Mouse (Mus musculus): Measurements from ENCODE around the gene Tns2. TPM values are rescaled to one million over a fixed set of nuclear protein-coding genes. Genes with fewer than 3 reads are reported as not detected.

The Tns2 gene
- polyA plus RNA-seq, 1 experiment from 2014 or later: 8.7 TPM

- Histone ChIP-seq H3K27ac (ENCODE audit: low read depth, low read length) (no peak overlapping the region), H3K4me2 (ENCODE audit: low read length) (no peak overlapping the region), H3K4me1 (ENCODE audit: control insufficient read depth, insufficient read depth, low read depth, low read length) (no peaks in the 10 kb centered on the region), H3K4me3 (ENCODE audit: low read length) (no peak overlapping the region), H3K9ac (ENCODE audit: low read depth, low read length) (no peak overlapping the region), H3K27me3 (replicated peaks; ENCODE audit: control insufficient read depth, insufficient read depth, low read length) (no peaks in the 10 kb centered on the region), H3K36me3 (ENCODE audit: control insufficient read depth, insufficient read depth, low read length) (peaks cover 77% of the 10 kb centered on the region), H3K9me3 (ENCODE audit: control insufficient read depth, low read length) (no peaks in the 10 kb centered on the region)
- WGBS: 91% methylated on average over 12 of the region's 12 CpGs
- no peak for ATAC-seq
Observed at GRCm38 (mm10) chr15:102091063-102091679, 9.0 kb upstream of the Tns2 start.

GRCm38 (mm10) chr15:102091688-102092087 is 8.5 kb upstream of the Tns2 start:
- H3K4me3 ChIP-seq (ENCODE audit: low read length): no peak overlapping the region
- H3K27ac ChIP-seq (ENCODE audit: low read depth, low read length): no peak overlapping the region
- H3K9ac ChIP-seq (ENCODE audit: low read depth, low read length): no peak overlapping the region
- 77% methylated on average over 1 of the region's 1 CpGs for WGBS
- H3K36me3 ChIP-seq (ENCODE audit: control insufficient read depth, insufficient read depth, low read length): peaks cover 74% of the 10 kb centered on the region
- H3K27me3 ChIP-seq (replicated peaks; ENCODE audit: control insufficient read depth, insufficient read depth, low read length): no peaks in the 10 kb centered on the region
- no peaks in the 10 kb centered on the region for H3K9me3 ChIP-seq (ENCODE audit: control insufficient read depth, low read length)
- no peaks in the 10 kb centered on the region for H3K4me1 ChIP-seq (ENCODE audit: control insufficient read depth, insufficient read depth, low read depth, low read length)
- H3K4me2 ChIP-seq (ENCODE audit: low read length): no peak overlapping the region
- no peak for ATAC-seq

- Histone ChIP-seq H3K4me1 (ENCODE audit: control insufficient read depth, insufficient read depth, low read depth, low read length) (no peaks in the 10 kb centered on the region), H3K9ac (ENCODE audit: low read depth, low read length) (no peak overlapping the region), H3K9me3 (ENCODE audit: control insufficient read depth, low read length) (no peaks in the 10 kb centered on the region), H3K27ac (ENCODE audit: low read depth, low read length) (no peak overlapping the region), H3K4me2 (ENCODE audit: low read length) (no peak overlapping the region), H3K4me3 (ENCODE audit: low read length) (no peak overlapping the region), H3K36me3 (ENCODE audit: control insufficient read depth, insufficient read depth, low read length) (peaks cover 73% of the 10 kb centered on the region), H3K27me3 (replicated peaks; ENCODE audit: control insufficient read depth, insufficient read depth, low read length) (no peaks in the 10 kb centered on the region)
- WGBS: 93% methylated on average over 4 of the region's 4 CpGs
- ATAC-seq: no peak
Observed at GRCm38 (mm10) chr15:102092222-102092621, 8.0 kb upstream of the Tns2 start.

- H3K27me3 ChIP-seq (replicated peaks; ENCODE audit: control insufficient read depth, insufficient read depth, low read length): no peaks in the 10 kb centered on the region
- 73% methylated on average over 2 of the region's 2 CpGs for WGBS
- peaks cover 7% of the 10 kb centered on the region; the same call in 1 of the 2 replicates for H3K4me1 ChIP-seq (ENCODE audit: control insufficient read depth, insufficient read depth, low read depth, low read length)
- H3K9me3 ChIP-seq (ENCODE audit: control insufficient read depth, low read length): no peaks in the 10 kb centered on the region
- no peak overlapping the region for H3K9ac ChIP-seq (ENCODE audit: low read depth, low read length)
- no peak overlapping the region for H3K27ac ChIP-seq (ENCODE audit: low read depth, low read length)
- ATAC-seq: no peak
- peaks cover 66% of the 10 kb centered on the region for H3K36me3 ChIP-seq (ENCODE audit: control insufficient read depth, insufficient read depth, low read length)
- no peak overlapping the region for H3K4me3 ChIP-seq (ENCODE audit: low read length)
- H3K4me2 ChIP-seq (ENCODE audit: low read length): no peak overlapping the region
Observed at GRCm38 (mm10) chr15:102094157-102094556, 6.1 kb upstream of the Tns2 start.

- ATAC-seq: no peak
- 89% methylated on average over 16 of the region's 16 CpGs for WGBS
- peaks cover 59% of the 10 kb centered on the region for H3K36me3 ChIP-seq (ENCODE audit: control insufficient read depth, insufficient read depth, low read length)
- no peaks in the 10 kb centered on the region for H3K27me3 ChIP-seq (replicated peaks; ENCODE audit: control insufficient read depth, insufficient read depth, low read length)
- H3K9ac ChIP-seq (ENCODE audit: low read depth, low read length): no peak overlapping the region
- H3K4me3 ChIP-seq (ENCODE audit: low read length): no peak overlapping the region
- no peak overlapping the region for H3K4me2 ChIP-seq (ENCODE audit: low read length)
- no peak overlapping the region for H3K27ac ChIP-seq (ENCODE audit: low read depth, low read length)
- H3K9me3 ChIP-seq (ENCODE audit: control insufficient read depth, low read length): no peaks in the 10 kb centered on the region
- H3K4me1 ChIP-seq (ENCODE audit: control insufficient read depth, insufficient read depth, low read depth, low read length): peaks cover 9% of the 10 kb centered on the region; the same call in 1 of the 2 replicates
Observed at GRCm38 (mm10) chr15:102094988-102095387, 5.2 kb upstream of the Tns2 start.

GRCm38 (mm10) chr15:102097147-102097915 is 2.9 kb upstream of the Tns2 start:
- no peak for ATAC-seq
- H3K36me3 ChIP-seq (ENCODE audit: control insufficient read depth, insufficient read depth, low read length): peaks cover 45% of the 10 kb centered on the region
- no peak overlapping the region for H3K4me2 ChIP-seq (ENCODE audit: low read length)
- H3K9me3 ChIP-seq (ENCODE audit: control insufficient read depth, low read length): no peaks in the 10 kb centered on the region
- H3K9ac ChIP-seq (ENCODE audit: low read depth, low read length): no peak overlapping the region
- no peaks in the 10 kb centered on the region; the same call in 1 of the 2 replicates for H3K27me3 ChIP-seq (replicated peaks; ENCODE audit: control insufficient read depth, insufficient read depth, low read length)
- WGBS: 81% methylated on average over 8 of the region's 8 CpGs
- peaks cover 28% of the 10 kb centered on the region for H3K4me1 ChIP-seq (ENCODE audit: control insufficient read depth, insufficient read depth, low read depth, low read length)
- H3K27ac ChIP-seq (ENCODE audit: low read depth, low read length): no peak overlapping the region
- H3K4me3 ChIP-seq (ENCODE audit: low read length): no peak overlapping the region

GRCm38 (mm10) chr15:102097991-102098555 is 2.1 kb upstream of the Tns2 start:
- no peaks in the 10 kb centered on the region for H3K9me3 ChIP-seq (ENCODE audit: control insufficient read depth, low read length)
- ATAC-seq: no peak
- no peak overlapping the region for H3K27ac ChIP-seq (ENCODE audit: low read depth, low read length)
- H3K36me3 ChIP-seq (ENCODE audit: control insufficient read depth, insufficient read depth, low read length): peaks cover 37% of the 10 kb centered on the region
- no peak overlapping the region for H3K4me3 ChIP-seq (ENCODE audit: low read length)
- H3K9ac ChIP-seq (ENCODE audit: low read depth, low read length): no peak overlapping the region
- 24% methylated on average over 5 of the region's 5 CpGs for WGBS
- H3K27me3 ChIP-seq (replicated peaks; ENCODE audit: control insufficient read depth, insufficient read depth, low read length): no peaks in the 10 kb centered on the region; the same call in none of the 2 replicates
- H3K4me2 ChIP-seq (ENCODE audit: low read length): no peak overlapping the region
- peaks cover 34% of the 10 kb centered on the region for H3K4me1 ChIP-seq (ENCODE audit: control insufficient read depth, insufficient read depth, low read depth, low read length)

- peaks cover 45% of the 10 kb centered on the region for H3K4me1 ChIP-seq (ENCODE audit: control insufficient read depth, insufficient read depth, low read depth, low read length)
- peaks cover 26% of the 10 kb centered on the region for H3K36me3 ChIP-seq (ENCODE audit: control insufficient read depth, insufficient read depth, low read length)
- no peaks in the 10 kb centered on the region for H3K9me3 ChIP-seq (ENCODE audit: control insufficient read depth, low read length)
- 50% methylated on average over 5 of the region's 5 CpGs for WGBS
- H3K27ac ChIP-seq (ENCODE audit: low read depth, low read length): no peak overlapping the region
- no peaks in the 10 kb centered on the region; the same call in none of the 2 replicates for H3K27me3 ChIP-seq (replicated peaks; ENCODE audit: control insufficient read depth, insufficient read depth, low read length)
- no peak overlapping the region; the same call in 1 of the 2 replicates for H3K9ac ChIP-seq (ENCODE audit: low read depth, low read length)
- no peak overlapping the region; the same call in 1 of the 2 replicates for H3K4me2 ChIP-seq (ENCODE audit: low read length)
- no peak for ATAC-seq
- H3K4me3 ChIP-seq (ENCODE audit: low read length): no peak overlapping the region
Observed at GRCm38 (mm10) chr15:102099260-102099659, 953 bp upstream of the Tns2 start.

- Histone ChIP-seq H3K4me2 (ENCODE audit: low read length) (peak overlapping the region; percentile 77), H3K9me3 (ENCODE audit: control insufficient read depth, low read length) (no peaks in the 10 kb centered on the region), H3K4me1 (ENCODE audit: control insufficient read depth, insufficient read depth, low read depth, low read length) (peaks cover 45% of the 10 kb centered on the region), H3K9ac (ENCODE audit: low read depth, low read length) (peak overlapping the region; percentile 64), H3K36me3 (ENCODE audit: control insufficient read depth, insufficient read depth, low read length) (peaks cover 21% of the 10 kb centered on the region), H3K27me3 (replicated peaks; ENCODE audit: control insufficient read depth, insufficient read depth, low read length) (no peaks in the 10 kb centered on the region; the same call in none of the 2 replicates), H3K4me3 (ENCODE audit: low read length) (peak overlapping the region; percentile 49), H3K27ac (ENCODE audit: low read depth, low read length) (peak overlapping the region; percentile 55)
- ATAC-seq: no peak
- WGBS: 27% methylated on average over 8 of the region's 8 CpGs
Observed at GRCm38 (mm10) chr15:102099771-102100160, 447 bp upstream of the Tns2 start.

Data from hindbrain, embryonic 16.5 days (tissue).